Mouse (Mus musculus) kidney, adult 2 months (tissue): Measurements from ENCODE around the gene Slc44a5. TPM values are rescaled to one million over a fixed set of nuclear protein-coding genes. Genes with fewer than 3 reads are reported as not detected.

ENCODE experiments used
- DNase-seq: peaks from one replicate; pipeline ENCODE4 v3.0.0; 2021
- H3K27ac ChIP-seq: fragments of 200-500 bp; 2 replicates; pipeline ENCODE4 v1.5.1; 2012; ENCODE audit warnings: low read depth, low read length, control low read depth, inconsistent platforms; ENCODE audit not compliant: insufficient read depth
- H3K27me3 ChIP-seq: fragments of 200-500 bp; replicated peaks from 2 replicates; pipeline ENCODE4 v1.6.1; 2012; ENCODE audit warnings: mild to moderate bottlenecking, moderate library complexity, low read length, inconsistent platforms; ENCODE audit not compliant: control insufficient read depth, insufficient read depth
- H3K36me3 ChIP-seq: fragments of 200-500 bp; 2 replicates; pipeline ENCODE4 v1.6.1; 2012; ENCODE audit warnings: mild to moderate bottlenecking, moderate library complexity, low read length, inconsistent platforms; ENCODE audit not compliant: control insufficient read depth, insufficient read depth
- H3K4me1 ChIP-seq: fragments of 200-500 bp; 2 replicates; pipeline ENCODE4 v1.6.1; 2011; ENCODE audit warnings: low read length; ENCODE audit not compliant: control insufficient read depth, insufficient read depth
- H3K4me3 ChIP-seq: fragments of 200-500 bp; 2 replicates; pipeline ENCODE4 v1.5.1; 2011; ENCODE audit warnings: mild to moderate bottlenecking, low read depth, low read length, control low read depth; ENCODE audit not compliant: insufficient read depth
- CTCF ChIP-seq: fragments of 200-500 bp; conservative IDR thresholded peaks from 2 replicates; pipeline ENCODE4 v1.5.1; 2011; ENCODE audit warnings: low read depth, mild to moderate bottlenecking, control low read depth, low read length, moderate library complexity, mixed read lengths; ENCODE audit not compliant: insufficient read depth, insufficient read length
- POLR2A ChIP-seq: fragments of 200-500 bp; IDR thresholded peaks from one replicate; pipeline ENCODE4 v1.6.1; 2011; ENCODE audit warnings: low read depth, low read length, control low read depth
- WGBS: fragments of 180-500 bp; shearing (Covaris S2); methylation state at CpG from one replicate; pipeline ENCODE4 v1.1.7; 2018; 5-methylcytosine and 5-hydroxymethylcytosine counted together
- polyA plus RNA-seq: library from polyadenylated mRNA; depleted of rRNA; stranded (reverse); fragments of >200 nt; gene quantifications from 2 replicates; pipeline ENCODE4 v1.2.3, GENCODE M21; 2012

Slc44a5 gene
- polyA plus RNA-seq, 1 experiment, result 0.03 TPM

DNA sequence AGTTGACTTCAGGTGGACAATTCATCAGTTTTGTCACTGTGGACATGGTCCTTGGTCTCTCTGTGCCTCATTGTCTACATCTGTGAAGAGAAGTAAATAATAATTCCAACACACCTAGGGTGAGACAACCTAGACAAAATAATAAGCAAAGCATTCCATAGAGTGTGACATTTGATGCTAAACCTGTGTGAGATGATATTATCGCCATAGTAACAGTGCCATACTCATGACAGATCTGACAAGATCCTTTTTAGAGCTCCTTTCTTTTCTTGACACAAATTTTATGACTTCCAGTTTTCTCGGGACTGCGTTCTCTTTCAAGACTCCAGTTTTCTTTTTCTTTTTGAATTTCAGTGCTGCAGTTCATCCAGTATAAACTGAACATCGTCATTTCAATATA is 192.6 kb downstream of the Slc44a5 start:
- no peak overlapping the region for H3K27ac ChIP-seq
- no peaks in the 10 kb centered on the region for H3K4me1 ChIP-seq
- WGBS, result 83% methylated on average over 4 of the region's 4 CpGs
- no peak for DNase-seq
- no peaks in the 10 kb centered on the region for H3K27me3 ChIP-seq
- TF ChIP-seq CTCF (no peak), POLR2A (no peak)
- no peaks in the 10 kb centered on the region for H3K36me3 ChIP-seq
- no peak overlapping the region for H3K4me3 ChIP-seq

DNA sequence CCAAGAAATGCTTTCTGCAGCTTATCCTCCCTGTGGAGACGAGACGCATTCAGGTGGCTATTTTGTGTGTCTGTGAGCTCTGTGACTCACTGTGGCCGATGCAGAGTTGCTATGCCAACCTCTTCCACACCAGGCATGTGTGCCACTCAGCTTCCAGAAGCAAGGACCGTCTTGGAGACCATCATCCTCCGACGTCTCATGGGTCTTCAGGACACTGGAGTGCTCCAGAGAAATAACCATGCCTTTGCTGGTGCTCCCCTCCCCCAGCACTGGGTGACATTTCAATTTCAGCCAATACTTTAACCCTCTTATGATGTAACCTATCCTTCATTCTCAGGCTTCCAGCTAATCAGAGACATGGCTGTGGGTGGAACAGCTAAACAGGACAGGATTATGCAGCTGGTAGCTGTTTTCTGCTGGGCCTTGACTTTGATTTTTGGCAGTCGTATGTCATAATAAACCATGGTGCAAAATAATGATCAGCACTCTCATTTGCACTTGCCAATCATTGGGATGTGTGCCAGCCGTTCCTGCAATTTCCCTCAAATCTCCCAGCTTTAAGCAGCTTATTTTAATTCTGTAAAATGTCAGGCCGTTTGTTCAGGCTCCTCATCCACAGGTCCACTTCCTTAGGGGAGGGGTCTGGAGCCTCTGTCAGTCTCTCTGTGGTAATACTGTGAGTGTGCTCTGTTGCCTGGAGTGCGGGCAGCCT is 198.8 kb downstream of the Slc44a5 start:
- Histone ChIP-seq H3K4me3 (no peak overlapping the region), H3K27me3 (no peaks in the 10 kb centered on the region), H3K36me3 (no peaks in the 10 kb centered on the region), H3K4me1 (no peaks in the 10 kb centered on the region), H3K27ac (no peak overlapping the region)
- TF ChIP-seq CTCF (no peak), POLR2A (no peak)
- DNase-seq, result no peak
- 75% methylated on average over 10 of the region's 10 CpGs for WGBS

- no peak for DNase-seq
- WGBS, result 81% methylated on average over 5 of the region's 5 CpGs
- H3K27me3 ChIP-seq, result no peaks in the 10 kb centered on the region
- no peak overlapping the region for H3K27ac ChIP-seq
- H3K36me3 ChIP-seq, result no peaks in the 10 kb centered on the region
- no peaks in the 10 kb centered on the region for H3K4me1 ChIP-seq
- H3K4me3 ChIP-seq, result no peak overlapping the region
- TF ChIP-seq POLR2A (no peak), CTCF (no peak)
These were observed 199.3 kb downstream of the Slc44a5 start for GRCm38 (mm10) chr3:154172593-154172965.

- Histone ChIP-seq H3K27ac (no peak overlapping the region), H3K4me1 (no peaks in the 10 kb centered on the region), H3K4me3 (no peak overlapping the region), H3K36me3 (no peaks in the 10 kb centered on the region), H3K27me3 (no peaks in the 10 kb centered on the region)
- TF ChIP-seq POLR2A (no peak), CTCF (no peak)
- no peak for DNase-seq
- 91% methylated on average over 1 of the region's 1 CpGs for WGBS
These were observed 200.3 kb downstream of the Slc44a5 start for GRCm38 (mm10) chr3:154173556-154173955.

GRCm38 (mm10) chr3:154174031-154174430 is 200.8 kb downstream of the Slc44a5 start:
- no peak overlapping the region for H3K4me3 ChIP-seq
- no peaks in the 10 kb centered on the region for H3K27me3 ChIP-seq
- DNase-seq, result no peak
- H3K36me3 ChIP-seq, result no peaks in the 10 kb centered on the region
- H3K27ac ChIP-seq, result no peak overlapping the region
- TF ChIP-seq CTCF, result no peak
- no peak for TF ChIP-seq POLR2A
- H3K4me1 ChIP-seq, result no peaks in the 10 kb centered on the region
- WGBS, result 49% methylated on average over 9 of the region's 9 CpGs

GRCm38 (mm10) chr3:154174766-154175165 is 201.5 kb downstream of the Slc44a5 start:
- TF ChIP-seq POLR2A (no peak), CTCF (no peak)
- WGBS, result 89% methylated on average over 7 of the region's 7 CpGs
- H3K4me1 ChIP-seq, result no peaks in the 10 kb centered on the region

DNA sequence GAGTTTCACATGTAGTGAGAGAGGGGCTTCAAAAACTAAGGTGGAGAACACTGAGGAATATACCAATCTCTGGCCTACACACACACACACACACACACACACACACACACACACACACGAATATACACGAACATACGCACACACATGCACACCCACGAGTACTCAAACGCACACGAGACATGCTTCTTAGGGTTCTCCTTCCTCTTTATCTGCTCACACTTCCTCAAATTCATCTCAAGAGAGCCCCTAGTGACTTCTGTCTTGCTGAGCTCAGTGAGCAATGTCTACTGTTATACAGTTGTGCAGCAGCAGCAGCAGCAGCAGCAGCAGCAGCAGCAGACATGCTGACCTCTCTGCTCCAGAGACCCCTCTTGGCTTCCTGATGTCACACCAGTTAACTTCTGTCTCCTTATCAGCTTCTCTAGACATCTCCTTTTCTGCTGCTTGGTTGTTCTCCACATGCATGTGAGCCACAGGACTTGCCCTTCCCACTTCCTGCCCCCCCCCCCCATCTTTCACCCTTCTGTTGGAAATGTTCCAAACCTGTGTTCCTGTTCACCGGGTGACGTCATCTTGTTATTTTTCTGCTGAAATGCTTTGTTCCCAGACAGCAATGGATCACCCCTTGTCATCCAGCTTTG is 204.5 kb downstream of the Slc44a5 start:
- H3K4me1 ChIP-seq, result no peaks in the 10 kb centered on the region
- 57% methylated on average over 8 of the region's 8 CpGs for WGBS
- TF ChIP-seq CTCF, result no peak
- TF ChIP-seq POLR2A, result no peak
- DNase-seq, result no peak
- H3K4me3 ChIP-seq, result no peak overlapping the region
- no peaks in the 10 kb centered on the region for H3K36me3 ChIP-seq
- no peak overlapping the region for H3K27ac ChIP-seq
- no peaks in the 10 kb centered on the region for H3K27me3 ChIP-seq

More at GRCm38 (mm10) chr3:154174766-154175165, 201.5 kb downstream of the Slc44a5 start:
- Histone ChIP-seq H3K36me3 (no peaks in the 10 kb centered on the region), H3K27ac (no peak overlapping the region), H3K27me3 (no peaks in the 10 kb centered on the region), H3K4me3 (no peak overlapping the region)
- DNase-seq, result no peak
